Mouse (Mus musculus) megakaryocyte, embryonic 14.5 days (primary cell): ENCODE measurements around the gene Mapk3.

Experiments used
- FLI1 ChIP-seq: IDR thresholded peaks from 2 replicates; pipeline ENCODE4 v1.6.1; 2012; ENCODE audit warnings: low read length, inconsistent platforms, mixed read lengths
- GATA1 ChIP-seq: IDR thresholded peaks from 3 replicates; pipeline ENCODE4 v1.6.1; 2012; ENCODE audit warnings: mixed read lengths, low read length, inconsistent platforms, borderline replicate concordance

DNA sequence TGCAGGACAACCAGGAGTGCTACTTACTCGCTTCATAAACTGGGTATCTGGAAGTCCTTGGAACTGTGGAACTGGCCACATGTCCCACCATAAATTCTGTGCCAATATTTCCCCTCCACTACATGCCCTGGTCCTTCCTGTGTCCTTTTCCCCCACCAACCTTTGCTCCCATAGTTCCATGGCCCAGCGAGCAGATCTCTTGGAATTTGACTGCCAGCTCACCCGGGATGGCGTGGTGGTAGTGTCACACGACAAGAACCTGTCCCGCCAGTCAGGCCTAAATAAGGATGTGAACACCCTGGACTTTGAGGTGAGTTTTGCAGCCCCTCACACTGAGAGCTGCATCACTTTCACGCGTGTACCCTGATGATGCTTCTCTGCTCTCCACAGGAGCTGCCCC lies 7.6 kb downstream of the Mapk3 start:
- TF ChIP-seq GATA1, result no peak
- TF ChIP-seq FLI1, result no peak
